Mouse (Mus musculus) cerebellum, adult 9-10 months (tissue): ENCODE results near the gene Iqsec1.

ENCODE experiments used
- DNase-seq: peaks from one replicate; pipeline ENCODE4 v3.0.0; 2022

Gene Iqsec1

GRCm38 (mm10) chr6:90988648-90989317 lies at the start of gene Iqsec1:
Gene Iqsec1 (minus strand): TSS chr6:90988685.
- peak; percentile 49 for DNase-seq

- no peak for DNase-seq
Observed at GRCm38 (mm10) chr6:91028256-91028655, 39.8 kb upstream of the Iqsec1 start.

GRCm38 (mm10) chr6:91020810-91021209 lies 32.3 kb upstream of the Iqsec1 start:
- no peak for DNase-seq

- no peak for DNase-seq
Observed at GRCm38 (mm10) chr6:91016600-91017230, 28.2 kb upstream of the Iqsec1 start.

- no peak for DNase-seq
Observed at GRCm38 (mm10) chr6:91014198-91014958, 25.9 kb upstream of the Iqsec1 start.

- DNase-seq, result no peak
Observed at GRCm38 (mm10) chr6:91012458-91012857, 24.0 kb upstream of the Iqsec1 start.

- DNase-seq, result no peak
Observed at GRCm38 (mm10) chr6:91011568-91011967, 23.1 kb upstream of the Iqsec1 start.

GRCm38 (mm10) chr6:91008284-91008830 lies 19.9 kb upstream of the Iqsec1 start:
- no peak for DNase-seq

- no peak for DNase-seq
Observed at GRCm38 (mm10) chr6:91007207-91007606, 18.7 kb upstream of the Iqsec1 start.

- DNase-seq, result no peak
Observed at GRCm38 (mm10) chr6:91004157-91004556, 15.7 kb upstream of the Iqsec1 start.

GRCm38 (mm10) chr6:91003310-91003995 lies 15.0 kb upstream of the Iqsec1 start:
- DNase-seq, result no peak

GRCm38 (mm10) chr6:91001566-91001965 lies 13.1 kb upstream of the Iqsec1 start:
- no peak for DNase-seq

GRCm38 (mm10) chr6:91000819-91001525 lies 12.5 kb upstream of the Iqsec1 start:
- no peak for DNase-seq

- DNase-seq, result no peak
Observed at GRCm38 (mm10) chr6:90999176-90999575, 10.7 kb upstream of the Iqsec1 start.

GRCm38 (mm10) chr6:90997025-90997424 lies 8.5 kb upstream of the Iqsec1 start:
- no peak for DNase-seq

- DNase-seq, result no peak
Observed at GRCm38 (mm10) chr6:90996181-90996580, 7.7 kb upstream of the Iqsec1 start.

- no peak for DNase-seq
Observed at GRCm38 (mm10) chr6:90988299-90988625, 223 bp downstream of the Iqsec1 start.

GRCm38 (mm10) chr6:90987561-90988298 lies 755 bp downstream of the Iqsec1 start:
- no peak for DNase-seq

- no peak for DNase-seq
Observed at GRCm38 (mm10) chr6:90984101-90984500, 4.4 kb downstream of the Iqsec1 start.

- DNase-seq, result no peak
Observed at GRCm38 (mm10) chr6:90974279-90974678, 14.2 kb downstream of the Iqsec1 start.

- DNase-seq, result no peak
Observed at GRCm38 (mm10) chr6:90969341-90969871, 19.1 kb downstream of the Iqsec1 start.
